Mouse (Mus musculus) heart, adult 2 months (tissue): ENCODE measurements around the gene Dkk3.

Experiments used
- CTCF ChIP-seq: fragments of 200-600 bp; IDR thresholded peaks from 2 replicates; pipeline ENCODE4 v1.8.1; 2022; ENCODE audit warnings: antibody characterized with exemption, mild to moderate bottlenecking, moderate library complexity
- POLR2A ChIP-seq: fragments of 200-500 bp; IDR thresholded peaks from 2 replicates; pipeline ENCODE4 v1.6.1; 2011; ENCODE audit warnings: mild to moderate bottlenecking, low read depth, low read length, control low read depth; ENCODE audit not compliant: insufficient read depth

GRCm38 (mm10) chr7:112142616-112143015, 16.2 kb downstream of the Dkk3 start:
- TF ChIP-seq CTCF = no peak
- TF ChIP-seq POLR2A = no peak
